Mouse (Mus musculus) intestine, embryonic 15.5 days (tissue): ENCODE results near the gene Med13l. TPM values are rescaled to one million over a fixed set of nuclear protein-coding genes. Genes with fewer than 3 reads are reported as not detected.

ENCODE experiments used
- ATAC-seq: fragments of 200-750 bp; cut with Nextera tagmentation; 2 replicates; pipeline ENCODE4 v1.8.0; 2017; ENCODE audit warnings: moderate TSS enrichment, moderate library complexity
- H3K27ac ChIP-seq: fragments of 300-500 bp; sonication (generic); 2 replicates; pipeline ENCODE4 v1.5.1; 2015; ENCODE audit warnings: mild to moderate bottlenecking, inconsistent platforms
- H3K27me3 ChIP-seq: fragments of 300-500 bp; sonication (generic); replicated peaks from 2 replicates; pipeline ENCODE4 v1.6.1; 2015; ENCODE audit warnings: inconsistent platforms
- H3K36me3 ChIP-seq: fragments of 300-500 bp; sonication (generic); 2 replicates; pipeline ENCODE4 v1.6.1; 2015; ENCODE audit warnings: inconsistent platforms
- H3K4me1 ChIP-seq: fragments of 300-500 bp; sonication (generic); replicated peaks from 2 replicates; pipeline ENCODE4 v1.6.1; 2015; ENCODE audit warnings: inconsistent platforms
- H3K4me2 ChIP-seq: fragments of 300-500 bp; sonication (generic); replicated peaks from 2 replicates; pipeline ENCODE4 v1.6.1; 2015; ENCODE audit warnings: mild to moderate bottlenecking, inconsistent platforms
- H3K4me3 ChIP-seq: fragments of 300-500 bp; sonication (generic); replicated peaks from 2 replicates; pipeline ENCODE4 v1.5.1; 2015; ENCODE audit warnings: inconsistent platforms
- H3K9ac ChIP-seq: fragments of 300-500 bp; sonication (generic); 2 replicates; pipeline ENCODE4 v1.6.1; 2015; ENCODE audit warnings: inconsistent platforms
- H3K9me3 ChIP-seq: fragments of 300-500 bp; sonication (generic); 2 replicates; pipeline ENCODE4 v1.6.1; 2016; ENCODE audit warnings: inconsistent platforms
- WGBS: fragments of 180-500 bp; shearing (Covaris S2); methylation state at CpG from one replicate; pipeline ENCODE4 v1.1.7; 2015; 5-methylcytosine and 5-hydroxymethylcytosine counted together
- polyA plus RNA-seq: library from polyadenylated mRNA; unstranded; fragments of >200 nt; fragmentation: Nextera tagmentation; extraction: Ambion mirVana; gene quantifications from 2 replicates; pipeline ENCODE4 v1.2.1, GENCODE M21; 2015

The Med13l gene
- polyA plus RNA-seq, 1 experiment from 2014 or later: 10.0 TPM

- no peaks in the 10 kb centered on the region for H3K36me3 ChIP-seq
- H3K4me2 ChIP-seq: no peak overlapping the region
- no peak overlapping the region for H3K4me3 ChIP-seq
- no peaks in the 10 kb centered on the region for H3K27me3 ChIP-seq
- no peak overlapping the region for H3K9ac ChIP-seq
- peak; percentile 20; the same call in 1 of the 2 replicates for ATAC-seq
- H3K4me1 ChIP-seq: peaks cover 33% of the 10 kb centered on the region
- no peak overlapping the region for H3K27ac ChIP-seq
- no peaks in the 10 kb centered on the region for H3K9me3 ChIP-seq
- 64% methylated on average over 4 of the region's 4 CpGs for WGBS
Observed at GRCm38 (mm10) chr5:118621877-118622276, 61.4 kb downstream of the Med13l start.

GRCm38 (mm10) chr5:118622346-118622745 is 61.9 kb downstream of the Med13l start:
- Histone ChIP-seq H3K27ac (no peak overlapping the region), H3K4me2 (no peak overlapping the region), H3K36me3 (no peaks in the 10 kb centered on the region), H3K4me3 (no peak overlapping the region), H3K9me3 (no peaks in the 10 kb centered on the region), H3K9ac (no peak overlapping the region), H3K4me1 (peaks cover 31% of the 10 kb centered on the region), H3K27me3 (no peaks in the 10 kb centered on the region)
- peak; percentile 43; the same call in 1 of the 2 replicates for ATAC-seq
- WGBS: 79% methylated on average over 5 of the region's 5 CpGs

- H3K36me3 ChIP-seq: no peaks in the 10 kb centered on the region
- H3K27me3 ChIP-seq: no peaks in the 10 kb centered on the region
- H3K27ac ChIP-seq: no peak overlapping the region
- ATAC-seq: no peak
- 52% methylated on average over 5 of the region's 5 CpGs for WGBS
- no peak overlapping the region for H3K4me3 ChIP-seq
- H3K9me3 ChIP-seq: no peaks in the 10 kb centered on the region
- no peak overlapping the region for H3K4me2 ChIP-seq
- H3K9ac ChIP-seq: no peak overlapping the region
- peaks cover 31% of the 10 kb centered on the region for H3K4me1 ChIP-seq
Observed at GRCm38 (mm10) chr5:118623797-118624196, 63.3 kb downstream of the Med13l start.

GRCm38 (mm10) chr5:118627630-118628029 is 67.2 kb downstream of the Med13l start:
- peaks cover 15% of the 10 kb centered on the region for H3K4me1 ChIP-seq
- H3K4me3 ChIP-seq: no peak overlapping the region
- H3K9ac ChIP-seq: no peak overlapping the region
- H3K27ac ChIP-seq: no peak overlapping the region
- ATAC-seq: no peak
- H3K36me3 ChIP-seq: no peaks in the 10 kb centered on the region
- 55% methylated on average over 5 of the region's 5 CpGs for WGBS
- H3K9me3 ChIP-seq: no peaks in the 10 kb centered on the region
- no peaks in the 10 kb centered on the region for H3K27me3 ChIP-seq
- no peak overlapping the region for H3K4me2 ChIP-seq

GRCm38 (mm10) chr5:118628211-118628610 is 67.7 kb downstream of the Med13l start:
- peaks cover 18% of the 10 kb centered on the region for H3K4me1 ChIP-seq
- no peaks in the 10 kb centered on the region for H3K9me3 ChIP-seq
- ATAC-seq: no peak
- H3K36me3 ChIP-seq: no peaks in the 10 kb centered on the region
- H3K27ac ChIP-seq: no peak overlapping the region
- H3K4me2 ChIP-seq: no peak overlapping the region
- no peaks in the 10 kb centered on the region for H3K27me3 ChIP-seq
- no peak overlapping the region for H3K4me3 ChIP-seq
- no peak overlapping the region for H3K9ac ChIP-seq
- 88% methylated on average over 4 of the region's 4 CpGs for WGBS

GRCm38 (mm10) chr5:118632346-118632745 is 71.9 kb downstream of the Med13l start:
- ATAC-seq: no peak
- Histone ChIP-seq H3K9ac (no peak overlapping the region), H3K36me3 (no peaks in the 10 kb centered on the region), H3K27me3 (no peaks in the 10 kb centered on the region), H3K4me3 (no peak overlapping the region), H3K9me3 (no peaks in the 10 kb centered on the region), H3K4me1 (peaks cover 27% of the 10 kb centered on the region), H3K27ac (no peak overlapping the region), H3K4me2 (no peak overlapping the region)
- WGBS: 77% methylated on average over 8 of the region's 8 CpGs

GRCm38 (mm10) chr5:118633106-118633505 is 72.6 kb downstream of the Med13l start:
- Histone ChIP-seq H3K9ac (no peak overlapping the region), H3K4me1 (peaks cover 26% of the 10 kb centered on the region), H3K27ac (no peak overlapping the region), H3K4me2 (no peak overlapping the region), H3K9me3 (no peaks in the 10 kb centered on the region), H3K27me3 (no peaks in the 10 kb centered on the region), H3K4me3 (no peak overlapping the region), H3K36me3 (no peaks in the 10 kb centered on the region)
- 54% methylated on average over 8 of the region's 8 CpGs for WGBS
- no peak for ATAC-seq

- Histone ChIP-seq H3K4me2 (no peak overlapping the region), H3K27me3 (no peaks in the 10 kb centered on the region), H3K4me1 (peaks cover 27% of the 10 kb centered on the region), H3K9me3 (no peaks in the 10 kb centered on the region), H3K36me3 (no peaks in the 10 kb centered on the region), H3K27ac (no peak overlapping the region), H3K4me3 (no peak overlapping the region), H3K9ac (no peak overlapping the region)
- no peak for ATAC-seq
- WGBS: 34% methylated on average over 11 of the region's 11 CpGs
Observed at GRCm38 (mm10) chr5:118635476-118636187, 75.2 kb downstream of the Med13l start.

GRCm38 (mm10) chr5:118636399-118637369 is 76.2 kb downstream of the Med13l start:
- Histone ChIP-seq H3K36me3 (no peaks in the 10 kb centered on the region), H3K4me3 (no peak overlapping the region), H3K4me2 (no peak overlapping the region), H3K27me3 (no peaks in the 10 kb centered on the region), H3K9me3 (no peaks in the 10 kb centered on the region), H3K9ac (no peak overlapping the region), H3K4me1 (peaks cover 27% of the 10 kb centered on the region), H3K27ac (no peak overlapping the region)
- no peak for ATAC-seq
- WGBS: 83% methylated on average over 16 of the region's 16 CpGs

GRCm38 (mm10) chr5:118637931-118638330 is 77.5 kb downstream of the Med13l start:
- H3K4me1 ChIP-seq: peaks cover 29% of the 10 kb centered on the region
- no peak overlapping the region for H3K4me3 ChIP-seq
- WGBS: 84% methylated on average over 4 of the region's 4 CpGs
- H3K4me2 ChIP-seq: no peak overlapping the region
- H3K36me3 ChIP-seq: no peaks in the 10 kb centered on the region
- no peak overlapping the region for H3K9ac ChIP-seq
- no peaks in the 10 kb centered on the region for H3K27me3 ChIP-seq
- no peaks in the 10 kb centered on the region for H3K9me3 ChIP-seq
- no peak for ATAC-seq
- no peak overlapping the region for H3K27ac ChIP-seq

GRCm38 (mm10) chr5:118638534-118639109 is 78.1 kb downstream of the Med13l start:
- Histone ChIP-seq H3K27ac (no peak overlapping the region), H3K9ac (no peak overlapping the region), H3K36me3 (no peaks in the 10 kb centered on the region), H3K27me3 (no peaks in the 10 kb centered on the region), H3K4me1 (peaks cover 32% of the 10 kb centered on the region), H3K4me3 (no peak overlapping the region), H3K9me3 (no peaks in the 10 kb centered on the region), H3K4me2 (no peak overlapping the region)
- 60% methylated on average over 9 of the region's 9 CpGs for WGBS
- no peak for ATAC-seq

GRCm38 (mm10) chr5:118639117-118639707 is 78.7 kb downstream of the Med13l start:
- Histone ChIP-seq H3K4me3 (no peak overlapping the region), H3K4me1 (peaks cover 36% of the 10 kb centered on the region), H3K27ac (no peak overlapping the region), H3K27me3 (no peaks in the 10 kb centered on the region), H3K36me3 (no peaks in the 10 kb centered on the region), H3K9me3 (no peaks in the 10 kb centered on the region), H3K4me2 (no peak overlapping the region), H3K9ac (no peak overlapping the region)
- ATAC-seq: no peak
- WGBS: 52% methylated on average over 5 of the region's 5 CpGs
